Mouse (Mus musculus) lung, adult 10 weeks (tissue): ENCODE measurements around the gene Prrg1. TPM values are rescaled to one million over a fixed set of nuclear protein-coding genes. Genes with fewer than 3 reads are reported as not detected.

Experiments
- polyA plus RNA-seq: library from polyadenylated mRNA; stranded (reverse); fragments of 350-450 nt; fragmentation: Illumina TruSeq; extraction: RNeasy Lipid Tissue Mini Kit (QIAGEN cat#74804); gene quantifications from one replicate; pipeline ENCODE4 v1.2.3, GENCODE M21; 2014; ENCODE audit warnings: low read depth, low replicate concordance; ENCODE audit not compliant: insufficient read depth

Gene Prrg1
- 5.5 TPM for polyA plus RNA-seq

GRCm38 (mm10) chrX:78583202-78584004 is at the start of gene Prrg1:
Prrg1 (minus strand) TSS chrX:78583896.

Other genes with a start within 250 kb of the Prrg1 start
- gene 4930480E11Rik, start 214.3 kb downstream of the Prrg1 start, polyA plus RNA-seq = not detected
- gene Fam47c, start 153.9 kb upstream of the Prrg1 start, polyA plus RNA-seq = not detected